Mouse (Mus musculus) embryonic facial prominence, embryonic 10.5 days (tissue): ENCODE measurements around the gene Utp15. TPM values are rescaled to one million over a fixed set of nuclear protein-coding genes. Genes with fewer than 3 reads are reported as not detected.

Experiments used
- DNase-seq: peaks from one replicate; pipeline ENCODE4 v3.0.0-alpha.2; 2017; ENCODE audit warnings: low spot score
- H3K27ac ChIP-seq: fragments of 300-500 bp; sonication (generic); replicated peaks from 2 replicates; pipeline ENCODE4 v1.5.1; 2016; ENCODE audit warnings: mild to moderate bottlenecking
- H3K27me3 ChIP-seq: fragments of 300-500 bp; sonication (generic); replicated peaks from 2 replicates; pipeline ENCODE4 v1.6.1; 2016; ENCODE audit warnings: low read depth, mild to moderate bottlenecking; ENCODE audit not compliant: poor library complexity, severe bottlenecking
- H3K36me3 ChIP-seq: fragments of 300-500 bp; sonication (generic); replicated peaks from 2 replicates; pipeline ENCODE4 v1.6.1; 2016; ENCODE audit warnings: mild to moderate bottlenecking, moderate library complexity
- H3K4me1 ChIP-seq: fragments of 300-500 bp; sonication (generic); 2 replicates; pipeline ENCODE4 v1.6.1; 2016
- H3K4me3 ChIP-seq: fragments of 300-500 bp; sonication (generic); 2 replicates; pipeline ENCODE4 v1.5.1; 2016; ENCODE audit warnings: mild to moderate bottlenecking, moderate library complexity
- H3K9me3 ChIP-seq: fragments of 300-500 bp; sonication (generic); 2 replicates; pipeline ENCODE4 v1.6.1; 2016; ENCODE audit warnings: mild to moderate bottlenecking
- WGBS: fragments of 180-500 bp; shearing (Covaris S2); methylation state at CpG from one replicate; pipeline ENCODE4 v1.1.7; 2016; 5-methylcytosine and 5-hydroxymethylcytosine counted together
- polyA plus RNA-seq: library from polyadenylated mRNA; unstranded; fragments of >200 nt; fragmentation: Nextera tagmentation; extraction: Ambion mirVana; gene quantifications from 2 replicates; pipeline ENCODE4 v1.2.1, GENCODE M21; 2016

Gene Utp15
- polyA plus RNA-seq, 1 experiment from 2014 or later = 52.6 TPM

DNA sequence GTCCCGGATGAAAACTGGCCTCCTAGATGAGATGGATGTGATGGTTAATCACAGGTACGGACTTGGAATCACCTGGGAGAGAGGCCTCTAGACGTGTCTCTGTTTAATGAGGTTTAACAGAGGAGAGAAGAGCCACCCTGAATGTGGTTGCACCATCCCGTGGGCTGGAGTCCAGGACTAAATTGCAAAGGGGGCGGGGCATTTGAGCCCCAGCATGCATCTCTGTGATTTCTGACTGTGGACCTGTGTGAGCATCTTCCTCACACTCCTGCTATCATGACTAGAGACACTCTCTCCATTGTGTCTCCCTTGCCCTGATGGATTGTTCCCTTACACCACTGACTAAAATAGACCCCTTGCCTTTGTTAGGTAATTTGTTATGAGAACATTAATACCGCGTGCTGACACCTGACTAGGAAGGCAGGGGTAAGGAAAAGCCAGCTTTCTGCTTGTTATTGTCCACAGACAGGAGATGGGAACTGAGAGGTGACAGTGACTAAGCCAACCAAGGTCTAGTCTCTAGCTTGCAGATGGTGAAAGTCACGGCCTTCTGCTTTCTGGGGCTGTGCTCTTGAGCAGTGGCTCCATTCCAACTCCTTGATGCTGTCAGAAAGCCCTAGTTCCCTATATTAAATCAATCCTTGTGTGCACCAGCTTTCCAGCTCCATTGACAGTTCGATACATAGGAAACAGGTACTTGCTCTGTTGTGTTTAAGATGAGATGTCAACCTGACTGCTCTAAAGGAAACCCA is 21.1 kb downstream of the Utp15 start:
- no peaks in the 10 kb centered on the region for H3K4me1 ChIP-seq
- no peak overlapping the region for H3K27ac ChIP-seq
- no peaks in the 10 kb centered on the region for H3K27me3 ChIP-seq
- peaks cover 5% of the 10 kb centered on the region; the same call in 1 of the 2 replicates for H3K36me3 ChIP-seq
- H3K9me3 ChIP-seq = no peaks in the 10 kb centered on the region
- 77% methylated on average over 9 of the region's 9 CpGs for WGBS
- H3K4me3 ChIP-seq = no peak overlapping the region
- no peak for DNase-seq

DNA sequence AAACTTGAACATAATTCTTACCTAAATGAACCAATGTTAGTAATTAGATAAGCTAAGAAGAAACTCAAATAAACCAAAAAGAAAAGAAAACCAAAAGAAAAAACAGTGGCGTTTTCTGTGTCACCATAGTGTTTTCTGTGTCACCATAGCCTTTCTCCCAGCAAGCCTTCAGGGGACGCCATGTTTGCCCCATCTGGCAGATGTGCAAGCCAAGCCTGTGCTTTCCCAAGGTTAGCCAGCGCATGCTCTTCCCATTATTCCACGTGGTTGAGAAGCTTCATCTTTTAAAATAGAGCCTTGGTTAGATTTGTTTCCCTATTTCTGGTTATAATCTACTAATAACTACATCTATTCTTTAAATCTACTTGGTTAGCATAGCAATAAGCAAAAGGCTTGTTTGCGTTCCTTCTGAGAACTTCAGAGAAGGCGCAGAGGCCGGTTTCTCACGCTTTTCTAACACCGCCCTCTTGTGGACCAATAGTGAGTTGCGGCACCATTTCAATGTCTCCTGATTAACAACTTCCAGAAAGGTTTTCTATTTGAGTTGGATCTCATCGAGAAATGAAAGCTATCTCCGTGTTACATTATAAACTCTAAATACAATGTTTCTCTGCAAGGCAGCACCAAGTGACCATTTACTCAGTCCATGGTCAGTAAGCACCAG is 22.7 kb downstream of the Utp15 start:
- H3K4me3 ChIP-seq = no peak overlapping the region
- H3K27me3 ChIP-seq = no peaks in the 10 kb centered on the region
- DNase-seq = peak; percentile 70
- H3K9me3 ChIP-seq = no peaks in the 10 kb centered on the region
- H3K27ac ChIP-seq = no peak overlapping the region
- H3K36me3 ChIP-seq = no peaks in the 10 kb centered on the region
- H3K4me1 ChIP-seq = no peaks in the 10 kb centered on the region
- WGBS = 22% methylated on average over 12 of the region's 12 CpGs

DNA sequence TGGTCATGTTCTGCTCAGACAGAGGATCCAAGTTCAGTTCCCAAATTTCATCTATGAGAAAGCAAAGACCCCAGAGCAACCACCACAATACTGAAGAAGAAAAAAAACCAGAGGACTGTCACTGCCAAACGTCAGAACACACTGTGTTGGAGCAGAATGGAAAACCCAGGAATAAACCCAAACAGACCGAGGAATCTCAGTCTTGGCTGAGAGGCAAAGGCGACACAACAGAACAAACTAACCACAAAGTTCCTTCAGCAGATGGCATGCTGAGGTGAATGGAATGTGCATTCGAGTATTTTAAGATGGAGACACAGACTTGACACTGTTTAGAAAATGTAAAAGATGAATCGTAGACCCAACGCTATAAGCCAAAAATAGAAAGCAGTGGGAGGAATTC is 27.4 kb downstream of the Utp15 start:
- WGBS = 86% methylated on average over 6 of the region's 6 CpGs
- Histone ChIP-seq H3K4me3 (no peak overlapping the region), H3K36me3 (no peaks in the 10 kb centered on the region), H3K27me3 (no peaks in the 10 kb centered on the region), H3K4me1 (no peaks in the 10 kb centered on the region), H3K27ac (no peak overlapping the region), H3K9me3 (no peaks in the 10 kb centered on the region)
- DNase-seq = no peak

DNA sequence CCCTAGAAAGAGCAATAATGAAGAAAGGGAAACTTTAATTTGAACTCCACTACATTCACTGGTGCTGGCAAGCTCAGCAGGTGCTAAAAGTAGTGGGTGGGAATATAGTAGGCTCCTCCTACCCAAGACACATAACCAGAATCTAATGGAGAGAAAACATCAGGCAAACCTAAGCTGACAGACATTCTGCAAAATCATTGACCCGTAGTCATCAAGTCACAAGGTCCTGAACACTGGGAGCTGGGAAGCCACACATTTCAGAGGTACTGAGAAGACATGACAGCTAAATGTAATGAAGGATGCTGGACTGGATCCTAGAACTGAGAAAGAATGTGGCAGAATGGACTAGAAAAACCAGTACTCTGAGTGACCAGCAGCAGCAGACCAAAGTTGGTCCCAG is 32.3 kb downstream of the Utp15 start:
- Histone ChIP-seq H3K9me3 (no peaks in the 10 kb centered on the region), H3K27ac (no peak overlapping the region), H3K4me1 (peaks cover 9% of the 10 kb centered on the region), H3K27me3 (no peaks in the 10 kb centered on the region), H3K36me3 (no peaks in the 10 kb centered on the region), H3K4me3 (no peak overlapping the region)
- no peak for DNase-seq
- WGBS = 86% methylated on average over 1 of the region's 1 CpGs

DNA sequence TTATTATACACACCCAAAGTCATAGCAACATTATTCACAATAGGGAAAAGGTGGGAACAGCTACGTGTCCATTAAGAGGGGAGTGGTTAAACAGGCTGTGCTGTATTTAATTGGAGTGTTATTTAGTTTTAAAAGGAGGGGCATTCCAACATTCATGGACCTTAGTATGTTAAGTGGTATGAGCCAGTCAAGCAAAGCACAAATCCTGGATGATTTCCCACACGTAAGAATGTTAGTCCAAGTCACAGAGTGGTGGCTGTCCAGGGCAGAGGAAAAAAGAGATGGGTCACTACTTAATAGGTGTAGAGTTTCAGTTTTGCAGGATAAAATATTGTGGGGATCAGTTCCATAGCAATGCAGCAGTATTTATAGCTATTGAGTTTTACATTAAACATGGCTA is 36.6 kb downstream of the Utp15 start:
- Histone ChIP-seq H3K4me1 (peaks cover 9% of the 10 kb centered on the region), H3K4me3 (no peak overlapping the region), H3K9me3 (no peaks in the 10 kb centered on the region), H3K27ac (no peak overlapping the region), H3K36me3 (no peaks in the 10 kb centered on the region), H3K27me3 (peaks cover 7% of the 10 kb centered on the region; the same call in 1 of the 2 replicates)
- no peak for DNase-seq
- WGBS = 78% methylated on average over 2 of the region's 2 CpGs

DNA sequence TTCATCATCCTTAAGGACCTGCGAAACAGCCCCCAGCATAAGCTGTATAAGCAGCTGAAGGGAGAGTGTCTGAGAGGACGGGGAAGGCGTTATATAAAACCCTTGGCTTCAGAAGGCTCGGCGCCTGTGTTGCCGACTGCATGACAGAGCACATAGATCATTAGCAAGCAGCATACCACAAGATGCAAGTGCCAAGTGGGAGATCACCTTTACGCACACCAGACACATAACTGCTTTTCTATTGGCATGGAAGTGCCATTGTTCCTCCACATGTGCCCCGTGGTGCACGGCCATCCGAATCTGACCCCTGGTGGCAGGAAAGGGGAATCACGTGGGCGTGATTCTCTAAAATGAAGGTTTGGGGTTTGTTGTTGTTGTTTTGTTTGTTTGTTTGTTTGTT is 40.0 kb downstream of the Utp15 start:
- peaks cover 7% of the 10 kb centered on the region; the same call in 1 of the 2 replicates for H3K27me3 ChIP-seq
- H3K4me1 ChIP-seq = no peaks in the 10 kb centered on the region
- H3K36me3 ChIP-seq = no peaks in the 10 kb centered on the region
- H3K27ac ChIP-seq = no peak overlapping the region
- H3K4me3 ChIP-seq = no peak overlapping the region
- H3K9me3 ChIP-seq = no peaks in the 10 kb centered on the region
- WGBS = 38% methylated on average over 12 of the region's 12 CpGs
- DNase-seq = peak; percentile 49

DNA sequence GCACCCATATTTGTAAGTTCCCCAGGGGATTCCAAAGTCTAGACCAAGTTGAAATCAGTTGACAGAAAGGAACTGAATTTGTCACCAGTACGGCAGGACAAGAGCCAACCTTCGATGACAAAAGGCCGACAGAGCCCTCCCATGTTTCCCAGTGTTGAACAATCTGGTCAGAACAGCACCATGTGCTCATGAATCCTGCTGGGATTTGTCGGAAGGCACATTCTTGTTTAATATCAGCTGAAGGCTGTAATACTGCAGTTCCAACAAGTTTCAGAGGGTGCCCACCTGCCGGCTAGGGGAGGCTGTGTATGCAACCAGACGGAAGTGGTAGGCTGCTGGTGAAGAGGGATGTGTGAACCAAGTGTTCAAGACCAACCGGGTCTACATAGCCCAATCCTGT is 52.7 kb downstream of the Utp15 start:
- Histone ChIP-seq H3K27ac (no peak overlapping the region), H3K9me3 (no peaks in the 10 kb centered on the region), H3K4me1 (peaks cover 17% of the 10 kb centered on the region), H3K4me3 (no peak overlapping the region), H3K36me3 (no peaks in the 10 kb centered on the region), H3K27me3 (peaks cover 41% of the 10 kb centered on the region)
- 86% methylated on average over 7 of the region's 7 CpGs for WGBS
- DNase-seq = no peak

DNA sequence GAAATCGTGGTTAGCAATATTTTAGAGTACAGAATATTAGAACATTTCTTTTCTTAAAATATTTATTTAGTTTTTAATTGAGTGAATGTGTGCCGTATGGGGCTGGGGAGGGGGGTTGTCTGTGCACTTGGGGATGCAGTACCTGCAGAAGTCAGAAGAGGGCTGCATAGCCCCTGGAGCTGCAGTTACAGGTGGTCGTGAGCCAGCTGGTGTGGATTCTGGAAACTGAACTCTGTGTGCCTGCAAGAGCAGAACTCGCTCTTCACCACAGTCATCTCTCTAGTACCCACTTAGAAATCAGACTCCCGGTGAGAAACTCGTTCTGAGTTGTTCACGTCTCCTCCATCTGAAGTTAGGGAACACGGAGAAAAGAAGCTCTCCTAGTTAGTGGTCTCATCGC is 54.0 kb downstream of the Utp15 start:
- H3K27me3 ChIP-seq = peaks cover 40% of the 10 kb centered on the region
- H3K36me3 ChIP-seq = no peaks in the 10 kb centered on the region
- H3K27ac ChIP-seq = no peak overlapping the region
- H3K9me3 ChIP-seq = no peaks in the 10 kb centered on the region
- H3K4me3 ChIP-seq = no peak overlapping the region
- H3K4me1 ChIP-seq = peaks cover 21% of the 10 kb centered on the region
- WGBS = 36% methylated on average over 9 of the region's 9 CpGs
- DNase-seq = peak; percentile 63

DNA sequence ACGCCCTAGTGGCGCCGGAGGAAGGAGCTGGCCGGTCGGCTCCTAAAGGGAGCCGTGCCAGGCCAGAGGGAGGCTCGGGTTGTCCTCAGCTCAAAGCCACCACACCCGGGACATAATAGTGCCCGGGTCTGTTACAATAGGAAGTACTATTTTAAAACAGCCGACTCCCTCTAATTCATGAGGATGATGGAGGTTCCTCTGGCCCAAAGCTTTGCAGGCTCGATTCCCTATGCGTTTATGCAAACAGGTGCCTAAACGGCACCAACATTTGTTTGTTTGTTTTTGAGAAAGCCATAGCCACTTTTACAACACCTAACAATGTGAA is 56.3 kb downstream of the Utp15 start:
- DNase-seq = no peak
- Histone ChIP-seq H3K4me3 (peak overlapping the region; percentile 66), H3K36me3 (no peaks in the 10 kb centered on the region), H3K4me1 (peaks cover 30% of the 10 kb centered on the region), H3K27me3 (peaks cover 40% of the 10 kb centered on the region), H3K27ac (peak overlapping the region; percentile 88), H3K9me3 (no peaks in the 10 kb centered on the region)
- 3% methylated on average over 13 of the region's 13 CpGs for WGBS

DNA sequence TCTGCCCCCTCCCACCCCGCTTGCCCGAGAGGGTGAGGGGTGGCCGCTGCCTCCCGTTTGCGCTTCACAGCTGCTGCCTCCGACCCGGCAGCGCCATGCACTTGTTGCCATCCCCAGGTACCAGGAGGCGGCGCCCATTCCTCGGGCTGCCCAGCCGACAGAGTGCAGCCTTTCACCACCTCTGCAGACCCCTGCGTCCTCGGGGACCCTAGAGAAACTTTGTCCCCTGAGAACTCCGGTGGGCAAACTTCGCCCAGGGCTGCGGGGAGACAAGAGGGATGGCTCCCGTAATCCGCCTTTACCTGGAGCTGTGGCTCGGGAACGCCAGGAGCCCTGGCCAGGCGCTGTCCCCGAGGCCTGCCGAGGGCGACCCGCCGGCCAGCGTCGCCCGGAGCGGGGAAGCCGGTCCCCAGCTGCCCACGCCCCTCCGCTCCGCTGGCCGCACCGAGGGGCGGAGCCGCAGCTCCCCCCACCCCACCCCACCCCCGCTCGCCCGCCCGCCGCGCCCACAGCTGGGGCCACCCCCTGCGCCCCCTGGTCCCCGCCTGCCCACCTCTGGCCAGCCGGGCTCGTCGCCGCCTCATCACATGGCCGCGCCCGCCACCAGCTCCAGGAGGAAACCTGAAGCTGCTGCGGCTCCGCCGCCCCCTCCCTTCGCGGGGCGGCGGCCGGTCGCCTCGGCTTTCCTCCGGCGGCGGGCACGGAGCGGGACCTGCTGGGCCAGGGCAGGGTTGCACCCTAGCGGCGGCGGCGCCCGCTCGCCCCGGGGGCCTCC is 56.9 kb downstream of the Utp15 start, which contains the start of gene Arhgef28:
Gene Arhgef28 (minus strand): TSS at position 669 of the 775 bp plus-strand sequence.
- peak within 1 kb of the TSS; percentile 88 for H3K27ac ChIP-seq
- no peaks in the 10 kb centered on the region for H3K9me3 ChIP-seq
- H3K4me1 ChIP-seq = peaks cover 36% of the 10 kb centered on the region
- DNase-seq = peak; percentile 88
- H3K36me3 ChIP-seq = no peaks in the 10 kb centered on the region
- H3K4me3 ChIP-seq = peak within 1 kb of the TSS; percentile 66
- peaks cover 40% of the 10 kb centered on the region for H3K27me3 ChIP-seq
- under 1% methylated on average over 73 of the region's 76 CpGs for WGBS

DNA sequence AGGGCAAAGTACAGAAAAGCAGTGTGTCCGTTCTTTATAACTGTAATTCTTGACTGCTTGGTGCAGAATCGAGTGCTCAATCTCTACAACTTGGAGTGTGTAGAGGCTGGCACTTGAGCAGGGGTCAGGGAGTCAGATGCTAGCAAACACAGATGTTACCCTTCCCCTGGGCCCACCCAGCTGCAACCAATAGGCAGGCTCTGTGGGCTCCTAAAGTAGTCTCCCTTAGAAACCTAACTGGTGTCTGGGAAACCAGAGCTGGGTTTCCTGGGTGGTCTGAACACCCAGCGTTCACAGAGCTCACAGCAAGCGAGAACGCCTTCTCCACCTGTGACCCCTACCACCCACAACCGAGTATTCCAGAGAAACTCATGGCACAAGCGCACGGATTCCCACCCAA is 57.7 kb downstream of the Utp15 start:
- WGBS = 23% methylated on average over 8 of the region's 8 CpGs
- H3K27ac ChIP-seq = no peak overlapping the region
- DNase-seq = peak; percentile 51
- H3K27me3 ChIP-seq = peaks cover 40% of the 10 kb centered on the region
- no peaks in the 10 kb centered on the region for H3K9me3 ChIP-seq
- H3K4me3 ChIP-seq = peak overlapping the region; percentile 66
- H3K36me3 ChIP-seq = no peaks in the 10 kb centered on the region
- peaks cover 38% of the 10 kb centered on the region for H3K4me1 ChIP-seq

DNA sequence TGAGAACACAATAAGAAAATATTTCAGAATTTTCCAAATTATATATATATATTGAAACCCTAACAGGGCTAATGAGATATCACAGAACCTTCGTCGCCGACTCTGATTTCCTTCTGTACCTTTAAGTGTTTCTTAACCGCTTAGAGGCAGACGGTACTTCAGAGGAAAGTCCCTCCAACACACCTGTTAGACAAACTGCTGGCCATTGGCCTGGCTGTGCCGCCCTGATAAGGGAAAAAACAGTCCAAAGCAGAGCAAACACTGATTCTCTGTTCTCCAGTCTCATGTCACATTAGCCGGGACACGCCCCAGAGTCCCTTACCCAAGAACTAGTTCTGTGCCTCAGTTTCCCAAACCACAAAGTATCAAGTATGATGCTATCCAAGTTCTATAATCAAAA is 58.5 kb downstream of the Utp15 start:
- Histone ChIP-seq H3K4me3 (no peak overlapping the region), H3K27ac (no peak overlapping the region), H3K27me3 (peaks cover 38% of the 10 kb centered on the region), H3K36me3 (no peaks in the 10 kb centered on the region), H3K9me3 (no peaks in the 10 kb centered on the region), H3K4me1 (peaks cover 38% of the 10 kb centered on the region)
- DNase-seq = no peak
- WGBS = 89% methylated on average over 8 of the region's 8 CpGs
